Mouse (Mus musculus): ENCODE measurements at regions not wholly inside any gene's neighbourhood (a gene's known extent, or its start where the extent isn't known, plus 50 kb on each side); places are given as distances from the start of the nearest gene placed in this dataset.

GRCm38 (mm10) chr2:55262721-55263278 is 173.0 kb upstream of the Kcnj3 start:
- TF ChIP-seq CTCF (IDR thresholded peaks at IDR 0.05; ENCODE audit: low read depth), result no peak
- no peak for TF ChIP-seq EP300 (IDR thresholded peaks at IDR 0.05; ENCODE audit: low read depth)

Measured in liver, postnatal 0 days (tissue).